Mouse (Mus musculus): ENCODE results near the gene Platr17. TPM values are rescaled to one million over a fixed set of nuclear protein-coding genes. Genes with fewer than 3 reads are reported as not detected.
"Not testable (repeated sequence)": the region's sequence is repeated elsewhere in the genome, so short reads cannot be mapped to it uniquely, and the experiment has no call there.

Gene Platr17
- total RNA-seq (2021) (not detected), polyA plus RNA-seq (2012; rRNA removed) (not detected in 2 replicates)
- long read RNA-seq: 0 reads

DNA sequence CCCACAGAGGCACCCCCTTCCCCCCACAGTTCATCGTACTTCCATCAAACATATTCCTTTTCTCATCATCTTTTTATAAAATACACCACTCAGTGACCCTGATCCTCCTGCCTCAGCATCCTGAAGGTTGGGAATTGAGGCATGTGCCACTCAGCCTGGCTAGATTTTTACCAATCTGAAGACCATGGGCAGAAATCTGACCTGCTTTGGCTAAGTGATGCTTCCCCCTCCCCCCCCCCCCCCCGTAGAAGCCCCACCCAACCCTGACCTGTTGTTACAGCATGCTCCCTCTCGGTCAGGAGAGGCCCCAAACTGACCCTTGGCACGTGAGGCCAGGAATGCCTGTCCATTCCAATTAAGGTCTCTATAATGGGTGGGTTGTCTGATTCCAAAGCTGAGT lies at the start of gene Platr17:
Gene Platr17 (plus strand): TSS at position 301 of the 400 bp plus-strand sequence.
- 58% methylated on average over 3 of the region's 4 CpGs for WGBS
- H3K4me3 ChIP-seq; H3K36me3 ChIP-seq (ENCODE audit: control insufficient read depth, insufficient read depth, low read length); H3K27me3 ChIP-seq (ENCODE audit: control insufficient read depth, insufficient read depth, low read length); H3K4me1 ChIP-seq (ENCODE audit: control insufficient read depth, insufficient read depth, low read length); H3K27ac ChIP-seq; intact Hi-C loops (cut with DNase I); H3K79me2 ChIP-seq (replicated peaks; ENCODE audit: control insufficient read depth, insufficient read depth, low read length); H3K9ac ChIP-seq (ENCODE audit: low read depth, low read length); DNase-seq: not testable (repeated sequence)

DNA sequence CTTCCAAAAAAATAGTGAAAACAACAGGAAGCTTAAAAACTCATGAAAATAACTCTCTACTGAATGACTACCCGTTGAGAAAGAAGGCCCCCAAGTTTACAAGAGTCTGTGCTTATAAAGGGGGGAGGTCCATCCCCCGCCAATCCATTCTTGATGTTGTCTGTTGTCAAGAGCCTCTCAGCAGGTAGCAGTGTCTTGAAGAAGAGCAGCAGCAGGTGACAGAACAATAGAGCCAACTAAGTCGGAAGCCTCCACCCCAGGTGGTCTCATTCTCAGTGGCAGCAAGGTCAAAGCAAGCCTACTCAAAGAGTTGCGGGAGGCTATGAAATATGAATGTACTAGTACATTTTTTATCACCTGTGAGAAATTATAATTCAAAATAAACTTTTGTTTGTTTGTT lies 47.1 kb upstream of the Platr17 start:
- Histone ChIP-seq H3K9ac (ENCODE audit: low read depth, low read length) (no peak overlapping the region), H3K4me3 (no peak overlapping the region), H3K4me1 (ENCODE audit: control insufficient read depth, insufficient read depth, low read length) (no peaks in the 10 kb centered on the region), H3K27me3 (ENCODE audit: control insufficient read depth, insufficient read depth, low read length) (no peaks in the 10 kb centered on the region), H3K79me2 (replicated peaks; ENCODE audit: control insufficient read depth, insufficient read depth, low read length) (no peaks in the 10 kb centered on the region), H3K36me3 (ENCODE audit: control insufficient read depth, insufficient read depth, low read length) (no peaks in the 10 kb centered on the region), H3K27ac (no peak overlapping the region)
- TF ChIP-seq POLR2A (IDR thresholded peaks at IDR 0.05; ENCODE audit: insufficient read depth, low read depth, low read length) (no peak), CTCF (IDR thresholded peaks at IDR 0.05) (no peak), EP300 (IDR thresholded peaks at IDR 0.05; ENCODE audit: insufficient read depth, low read depth, low read length) (no peak)
- DNase-seq: no peak
- intact Hi-C loops (cut with DNase I): no loop called here
- 81% methylated on average over 4 of the region's 4 CpGs for WGBS

DNA sequence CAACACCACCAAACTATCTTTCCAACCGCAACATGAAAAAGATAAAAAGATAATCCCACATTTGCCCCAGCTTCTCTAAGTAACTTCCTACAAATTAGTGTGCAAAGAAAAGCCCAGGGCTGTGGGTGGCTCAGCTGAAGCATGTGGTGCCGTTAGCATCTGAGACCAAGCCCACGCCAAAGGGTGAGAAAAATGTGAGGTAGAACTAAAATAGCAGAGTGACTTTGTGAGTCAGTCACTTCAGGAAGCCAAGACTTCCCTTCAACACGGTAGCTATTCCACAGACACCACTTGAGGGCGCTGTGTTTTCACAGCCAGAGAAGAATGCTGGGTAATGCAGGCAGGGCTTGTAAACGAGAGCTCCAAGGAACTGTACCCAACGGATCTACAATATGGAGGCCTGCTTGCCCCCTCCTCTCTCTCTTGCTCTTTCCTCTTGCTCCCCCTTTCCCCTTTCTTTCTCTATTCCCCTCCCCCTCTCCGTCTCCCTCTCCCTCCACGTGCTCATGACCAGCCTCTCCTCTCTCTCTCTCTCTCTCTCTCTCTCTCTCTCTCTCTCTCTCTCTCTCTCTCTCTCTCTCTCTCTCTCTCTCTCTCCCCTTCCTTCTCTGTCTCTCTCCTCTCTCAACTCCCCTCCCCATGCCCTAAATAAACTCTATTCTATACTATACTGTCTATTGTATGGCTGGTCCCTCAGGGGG lies 39.5 kb upstream of the Platr17 start:
- Histone ChIP-seq H3K36me3 (ENCODE audit: control insufficient read depth, insufficient read depth, low read length) (no peaks in the 10 kb centered on the region), H3K4me1 (ENCODE audit: control insufficient read depth, insufficient read depth, low read length) (no peaks in the 10 kb centered on the region), H3K27ac (no peak overlapping the region), H3K9ac (ENCODE audit: low read depth, low read length) (no peak overlapping the region), H3K27me3 (ENCODE audit: control insufficient read depth, insufficient read depth, low read length) (no peaks in the 10 kb centered on the region), H3K79me2 (replicated peaks; ENCODE audit: control insufficient read depth, insufficient read depth, low read length) (no peaks in the 10 kb centered on the region), H3K4me3 (no peak overlapping the region)
- TF ChIP-seq POLR2A (IDR thresholded peaks at IDR 0.05; ENCODE audit: insufficient read depth, low read depth, low read length) (no peak), CTCF (IDR thresholded peaks at IDR 0.05) (peak; percentile 66), EP300 (IDR thresholded peaks at IDR 0.05; ENCODE audit: insufficient read depth, low read depth, low read length) (no peak)
- DNase-seq: peak in 1 of 2 experiments; percentile 40
- WGBS: 20% methylated on average over 9 of the region's 9 CpGs
- intact Hi-C loops (cut with DNase I): no loop called here

DNA sequence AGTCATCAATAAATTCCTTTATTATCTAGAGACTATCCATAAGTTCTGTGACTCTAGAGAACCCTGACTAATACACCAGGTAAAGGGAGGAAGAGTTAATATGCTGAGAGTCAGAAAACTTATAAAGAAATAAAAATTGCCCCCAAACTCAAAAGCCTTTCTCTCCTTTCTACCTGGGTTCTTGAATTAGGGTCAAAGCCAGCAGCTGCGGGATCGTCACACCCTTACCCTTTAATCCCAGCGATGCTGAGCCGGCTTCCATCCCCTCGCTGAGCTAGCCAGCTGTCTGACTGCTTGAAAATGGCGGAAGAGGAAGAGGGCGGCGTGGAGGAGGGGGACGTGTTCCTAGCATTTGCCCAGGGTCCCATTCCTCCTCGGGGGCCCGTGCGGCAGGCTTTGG lies 31.4 kb upstream of the Platr17 start, which contains the start of gene Gm7029:
Gene Gm7029 (plus strand): TSS at position 301 of the 400 bp plus-strand sequence.
- H3K27ac ChIP-seq; H3K27me3 ChIP-seq (ENCODE audit: control insufficient read depth, insufficient read depth, low read length); H3K4me1 ChIP-seq (ENCODE audit: control insufficient read depth, insufficient read depth, low read length); intact Hi-C loops (cut with DNase I); H3K36me3 ChIP-seq (ENCODE audit: control insufficient read depth, insufficient read depth, low read length); H3K79me2 ChIP-seq (replicated peaks; ENCODE audit: control insufficient read depth, insufficient read depth, low read length); DNase-seq; H3K4me3 ChIP-seq; H3K9ac ChIP-seq (ENCODE audit: low read depth, low read length): not testable (repeated sequence)
- WGBS: 69% methylated on average over 3 of the region's 12 CpGs

DNA sequence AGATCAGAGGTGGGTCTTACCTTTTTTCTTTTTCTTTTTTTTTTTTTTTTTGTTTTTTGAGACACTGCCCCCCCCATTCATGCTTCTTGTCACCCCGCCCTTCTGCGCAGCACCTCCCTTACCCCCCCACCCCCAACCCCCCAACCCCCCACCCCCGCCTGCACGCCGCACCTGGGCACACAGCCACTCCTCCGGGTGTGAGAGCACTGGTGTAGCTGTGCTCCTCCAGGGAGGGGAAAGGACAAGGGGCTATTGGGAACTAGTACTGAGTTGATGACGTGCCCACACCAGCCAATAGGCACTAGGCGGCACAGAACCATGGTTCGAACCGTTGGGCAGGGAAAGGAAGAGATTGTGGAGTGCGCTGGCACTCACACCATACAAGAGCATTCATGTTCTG lies 30.5 kb upstream of the Platr17 start:
- Histone ChIP-seq H3K27me3 (ENCODE audit: control insufficient read depth, insufficient read depth, low read length) (no peaks in the 10 kb centered on the region), H3K36me3 (ENCODE audit: control insufficient read depth, insufficient read depth, low read length) (no peaks in the 10 kb centered on the region), H3K79me2 (replicated peaks; ENCODE audit: control insufficient read depth, insufficient read depth, low read length) (no peaks in the 10 kb centered on the region), H3K27ac (no peak overlapping the region; the same call in 1 of the 2 replicates), H3K9ac (ENCODE audit: low read depth, low read length) (no peak overlapping the region), H3K4me1 (ENCODE audit: control insufficient read depth, insufficient read depth, low read length) (no peaks in the 10 kb centered on the region), H3K4me3 (no peak overlapping the region)
- WGBS: 89% methylated on average over 11 of the region's 11 CpGs
- no peak for DNase-seq
- intact Hi-C loops (cut with DNase I): no loop called here
- TF ChIP-seq EP300 (IDR thresholded peaks at IDR 0.05; ENCODE audit: insufficient read depth, low read depth, low read length) (no peak), POLR2A (IDR thresholded peaks at IDR 0.05; ENCODE audit: insufficient read depth, low read depth, low read length) (no peak), CTCF (IDR thresholded peaks at IDR 0.05) (no peak)

DNA sequence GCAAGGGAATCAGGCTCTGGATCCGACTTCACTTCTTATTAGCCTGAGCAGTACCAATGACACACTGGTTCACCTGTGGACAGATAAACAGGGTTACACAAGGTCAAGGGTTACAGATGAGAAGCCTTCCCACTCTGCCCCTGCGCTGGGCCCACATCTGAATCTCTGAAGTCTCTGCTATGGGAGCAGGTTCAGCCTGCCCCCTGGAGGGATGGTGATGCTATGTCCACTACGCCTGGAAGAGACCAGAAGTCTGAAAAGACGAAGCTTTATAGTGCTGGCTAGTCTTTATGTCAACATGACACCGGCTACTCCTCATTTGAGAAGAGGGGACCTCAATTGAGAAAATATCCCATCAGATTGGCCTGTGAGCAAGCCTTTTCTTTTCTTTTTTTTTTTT lies 29.1 kb upstream of the Platr17 start:
- H3K9ac ChIP-seq (ENCODE audit: low read depth, low read length); H3K79me2 ChIP-seq (replicated peaks; ENCODE audit: control insufficient read depth, insufficient read depth, low read length); H3K36me3 ChIP-seq (ENCODE audit: control insufficient read depth, insufficient read depth, low read length); H3K27me3 ChIP-seq (ENCODE audit: control insufficient read depth, insufficient read depth, low read length); intact Hi-C loops (cut with DNase I); DNase-seq; H3K4me1 ChIP-seq (ENCODE audit: control insufficient read depth, insufficient read depth, low read length); H3K27ac ChIP-seq; H3K4me3 ChIP-seq: not testable (repeated sequence)
- peak; percentile 45 for TF ChIP-seq CTCF (IDR thresholded peaks at IDR 0.05)
- WGBS: 86% methylated on average over 5 of the region's 5 CpGs

DNA sequence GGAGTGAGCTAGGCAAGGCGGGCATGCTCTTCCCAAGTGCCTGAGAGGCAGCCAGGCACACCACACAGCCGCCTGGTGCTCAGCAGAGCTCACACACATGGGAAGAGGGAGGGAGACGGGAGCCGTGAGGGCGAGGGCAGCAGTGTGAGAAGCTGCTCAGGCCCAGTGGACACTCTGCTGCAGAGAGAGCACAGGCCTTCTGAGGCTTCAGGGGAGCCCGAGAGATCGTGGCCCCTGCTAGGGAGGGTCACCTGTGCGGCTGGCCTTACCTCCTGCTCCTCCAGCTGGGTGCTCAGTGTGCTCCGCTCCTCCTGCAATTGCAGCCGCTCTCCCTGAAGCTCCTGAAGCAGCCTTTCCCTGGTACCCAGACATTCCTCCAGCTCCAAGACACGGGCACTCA lies 20.6 kb upstream of the Platr17 start:
- DNase-seq; H3K27me3 ChIP-seq (ENCODE audit: control insufficient read depth, insufficient read depth, low read length); H3K27ac ChIP-seq; H3K79me2 ChIP-seq (replicated peaks; ENCODE audit: control insufficient read depth, insufficient read depth, low read length); H3K9ac ChIP-seq (ENCODE audit: low read depth, low read length); intact Hi-C loops (cut with DNase I); H3K36me3 ChIP-seq (ENCODE audit: control insufficient read depth, insufficient read depth, low read length); H3K4me1 ChIP-seq (ENCODE audit: control insufficient read depth, insufficient read depth, low read length); H3K4me3 ChIP-seq: not testable (repeated sequence)
- 91% methylated on average over 10 of the region's 11 CpGs for WGBS

DNA sequence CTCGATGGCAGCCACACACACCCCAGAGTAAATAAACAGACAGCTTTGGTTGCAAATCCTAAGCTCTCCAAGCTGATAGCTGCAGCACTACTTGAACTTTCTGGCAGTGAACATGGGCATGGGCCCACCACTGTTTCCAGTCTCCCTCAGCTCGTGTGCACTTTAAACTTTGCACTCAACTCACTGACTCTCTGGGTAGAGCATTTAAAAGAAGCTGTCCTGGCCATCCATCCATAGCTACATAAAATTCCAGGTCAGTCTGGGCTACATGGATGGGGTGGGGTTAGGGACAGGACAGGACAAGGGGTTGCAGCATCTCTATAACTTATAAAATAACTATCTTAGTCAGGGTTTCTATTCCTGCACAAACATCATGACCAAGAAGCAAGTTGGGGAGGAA lies 17.1 kb upstream of the Platr17 start:
- H3K79me2 ChIP-seq (replicated peaks; ENCODE audit: control insufficient read depth, insufficient read depth, low read length); DNase-seq; H3K36me3 ChIP-seq (ENCODE audit: control insufficient read depth, insufficient read depth, low read length); H3K4me3 ChIP-seq; H3K27me3 ChIP-seq (ENCODE audit: control insufficient read depth, insufficient read depth, low read length); H3K4me1 ChIP-seq (ENCODE audit: control insufficient read depth, insufficient read depth, low read length); H3K27ac ChIP-seq; H3K9ac ChIP-seq (ENCODE audit: low read depth, low read length): not testable (repeated sequence)
- intact Hi-C loops (cut with DNase I): loop anchor here (5.0 kb wide), 1 partner anchor 46 kb away; the partner anchor contains the start of gene Cd320
- WGBS: 38% methylated on average over 2 of the region's 2 CpGs

DNA sequence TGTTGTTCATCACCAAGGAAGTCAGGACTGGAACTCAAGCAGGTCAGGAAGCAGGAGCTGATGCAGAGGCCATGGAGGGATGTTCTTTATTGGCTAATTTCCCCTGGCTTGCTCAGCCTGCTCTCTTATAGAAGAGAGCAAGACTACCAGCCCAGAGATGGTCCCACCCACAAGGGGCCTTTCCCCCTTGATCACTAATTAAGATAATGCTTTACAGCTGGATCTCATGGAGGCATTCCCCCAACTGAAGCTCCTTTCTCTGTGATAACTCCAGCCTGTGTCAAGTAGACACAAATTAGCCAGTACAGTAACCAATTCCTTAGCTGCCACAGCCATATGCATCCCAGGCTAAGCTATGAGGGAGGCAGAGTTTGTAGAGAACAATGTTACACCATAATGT lies 16.7 kb upstream of the Platr17 start:
- not testable (repeated sequence) for H3K27me3 ChIP-seq (ENCODE audit: control insufficient read depth, insufficient read depth, low read length); H3K4me1 ChIP-seq (ENCODE audit: control insufficient read depth, insufficient read depth, low read length); DNase-seq; H3K4me3 ChIP-seq; H3K27ac ChIP-seq; H3K9ac ChIP-seq (ENCODE audit: low read depth, low read length); H3K79me2 ChIP-seq (replicated peaks; ENCODE audit: control insufficient read depth, insufficient read depth, low read length); H3K36me3 ChIP-seq (ENCODE audit: control insufficient read depth, insufficient read depth, low read length)
- intact Hi-C loops (cut with DNase I): loop anchor here (5.0 kb wide), 1 partner anchor 46 kb away; the partner anchor contains the start of gene Cd320

All from heart, adult 2 months (tissue).